Mouse (Mus musculus): Measurements from ENCODE around the gene Adamts4.

Gene Adamts4

DNA sequence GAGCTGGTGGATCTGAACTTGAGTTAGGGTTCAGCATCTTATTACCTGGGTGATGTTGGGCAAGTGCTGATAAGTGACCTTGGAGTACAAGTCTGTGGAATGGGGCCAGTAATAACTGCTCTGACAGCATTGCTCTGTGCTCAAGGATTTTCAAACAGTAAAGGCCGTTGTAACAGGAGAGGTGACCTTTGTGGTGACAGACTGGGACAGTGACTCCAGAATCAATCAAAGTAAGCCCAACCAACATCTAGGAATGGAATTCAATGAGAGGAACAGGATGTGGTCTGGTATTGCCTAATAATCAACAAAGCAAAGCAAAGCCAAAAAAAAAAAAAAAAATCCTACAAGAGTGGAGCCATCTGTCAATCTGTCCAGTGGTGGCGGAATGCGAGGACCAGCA is 10.1 kb downstream of the Adamts4 start:
- no peak for TF ChIP-seq GATA4 (IDR thresholded peaks at IDR 0.05; ENCODE audit: insufficient replicate concordance, low read length)

DNA sequence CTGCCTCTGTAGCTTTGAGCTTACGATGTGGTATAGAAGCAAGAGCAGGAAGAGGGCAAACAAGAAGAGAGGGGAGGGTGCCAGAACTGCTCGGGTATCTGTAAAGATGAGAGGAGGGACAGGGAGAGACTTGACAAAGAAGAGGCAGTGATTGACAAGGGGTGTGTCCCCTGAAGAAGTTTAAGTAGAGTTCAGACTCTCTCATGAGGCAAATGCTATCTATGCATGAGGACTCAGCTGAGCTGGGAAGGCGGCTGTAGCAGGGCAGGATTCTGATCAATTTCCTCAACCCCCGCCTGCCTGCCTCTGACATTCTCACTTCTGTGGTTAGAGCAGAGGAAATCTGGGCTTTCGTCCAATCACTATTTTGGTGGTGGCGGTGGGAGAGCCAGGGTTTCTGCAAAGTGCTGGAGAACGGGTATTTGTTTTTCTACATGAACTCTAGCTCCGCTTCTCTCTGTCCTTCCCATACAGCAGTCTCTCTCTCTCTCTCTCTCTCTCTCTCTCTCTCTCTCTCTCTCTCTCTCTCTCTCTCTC is 12.4 kb downstream of the Adamts4 start:
- TF ChIP-seq GATA4 (IDR thresholded peaks at IDR 0.05; ENCODE audit: insufficient replicate concordance, low read length): no peak

DNA sequence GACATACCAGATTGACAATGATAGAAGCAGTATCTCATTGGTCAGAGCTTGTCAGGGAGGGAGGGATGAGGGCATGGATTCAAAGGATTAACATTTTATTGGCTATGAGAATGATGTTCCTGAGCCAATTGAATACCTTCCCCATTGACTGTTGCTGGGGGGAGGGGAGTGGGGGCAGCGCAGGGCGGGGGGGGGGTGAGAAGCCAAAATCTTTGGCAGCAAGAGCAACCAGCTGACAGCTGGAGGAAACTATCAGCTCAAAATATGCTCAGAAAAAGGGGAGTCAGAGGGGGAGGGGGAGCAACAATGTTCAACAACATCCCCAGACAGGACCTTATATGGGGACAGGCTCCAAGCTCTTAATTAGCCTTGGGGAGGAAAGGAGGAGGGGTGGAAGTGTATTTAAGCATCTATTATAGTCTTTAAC is 13.0 kb downstream of the Adamts4 start:
- no peak for TF ChIP-seq GATA4 (IDR thresholded peaks at IDR 0.05; ENCODE audit: insufficient replicate concordance, low read length)

DNA sequence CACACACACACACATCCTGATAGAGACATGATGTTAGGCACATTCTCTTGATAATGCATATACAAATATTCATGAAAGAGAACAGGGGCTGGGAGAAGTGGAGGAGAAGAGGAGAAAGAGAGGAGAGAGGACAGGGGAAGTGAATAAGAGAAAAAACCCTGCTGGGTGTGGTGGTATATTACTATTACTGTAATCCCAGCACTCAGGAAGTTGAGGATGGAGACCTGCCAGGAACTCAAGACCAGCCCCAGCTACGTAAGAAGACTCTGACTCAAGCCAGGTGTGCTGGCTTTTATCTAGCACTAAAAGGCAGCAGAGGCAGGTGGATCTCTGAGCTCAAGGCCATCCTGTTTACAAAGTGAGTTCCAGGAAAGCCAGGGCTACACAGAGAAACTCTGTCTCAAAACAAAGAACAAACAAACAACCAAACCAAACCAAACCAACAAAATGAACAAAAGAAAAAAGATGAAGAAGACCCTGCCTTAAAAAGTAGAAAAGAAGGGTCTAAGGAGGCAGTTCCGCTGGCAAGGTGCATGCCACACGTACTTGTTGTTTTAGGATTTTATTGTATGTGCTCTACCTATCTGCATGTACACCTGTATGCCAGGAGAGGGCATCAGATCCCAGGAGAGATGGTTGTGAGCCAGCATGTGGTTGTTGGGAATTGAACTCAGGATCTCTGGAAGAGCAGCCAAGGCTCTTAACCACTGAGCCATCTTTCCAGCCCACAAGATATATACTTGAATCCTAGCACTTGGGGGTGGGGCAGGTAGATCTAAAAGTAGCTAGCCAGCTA is 13.6 kb downstream of the Adamts4 start:
- TF ChIP-seq GATA4 (IDR thresholded peaks at IDR 0.05; ENCODE audit: insufficient replicate concordance, low read length): no peak

DNA sequence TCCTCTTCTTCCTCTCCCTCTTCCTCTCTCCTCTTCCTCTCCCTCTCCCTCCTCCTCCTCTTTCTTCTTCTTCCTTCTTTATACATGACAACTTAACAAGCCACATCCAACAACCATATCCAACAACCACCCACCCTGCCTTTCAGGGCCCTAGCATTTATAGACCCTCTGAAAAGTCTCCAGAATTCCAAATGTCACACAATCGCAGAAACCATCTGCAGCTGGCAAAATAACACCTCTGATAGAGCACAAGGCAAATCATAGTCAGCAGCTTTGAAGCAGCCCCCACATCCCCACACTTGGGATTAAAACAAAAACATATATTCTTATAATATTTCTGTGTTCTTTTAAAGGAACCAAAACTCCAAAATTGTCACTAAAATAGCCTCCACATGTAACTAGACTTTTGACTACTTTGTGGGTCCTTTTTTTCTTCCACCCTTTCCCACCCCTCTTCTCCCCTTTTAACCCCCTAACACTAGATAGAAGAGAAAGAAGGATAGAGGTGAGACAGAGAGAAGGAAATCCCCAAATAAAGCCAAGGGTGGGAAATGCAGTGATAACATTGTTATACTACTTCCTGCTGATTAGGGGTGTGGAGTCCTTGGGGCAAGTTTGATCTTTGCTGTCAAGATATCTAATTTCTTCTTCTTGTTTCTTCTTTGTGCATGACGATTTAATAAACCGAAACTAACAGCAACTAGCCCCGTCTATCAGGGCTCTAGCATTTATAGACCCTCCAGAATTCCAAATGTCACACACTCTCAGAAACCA is 15.9 kb downstream of the Adamts4 start:
- TF ChIP-seq GATA4 (IDR thresholded peaks at IDR 0.05; ENCODE audit: insufficient replicate concordance, low read length): peak; percentile 92

DNA sequence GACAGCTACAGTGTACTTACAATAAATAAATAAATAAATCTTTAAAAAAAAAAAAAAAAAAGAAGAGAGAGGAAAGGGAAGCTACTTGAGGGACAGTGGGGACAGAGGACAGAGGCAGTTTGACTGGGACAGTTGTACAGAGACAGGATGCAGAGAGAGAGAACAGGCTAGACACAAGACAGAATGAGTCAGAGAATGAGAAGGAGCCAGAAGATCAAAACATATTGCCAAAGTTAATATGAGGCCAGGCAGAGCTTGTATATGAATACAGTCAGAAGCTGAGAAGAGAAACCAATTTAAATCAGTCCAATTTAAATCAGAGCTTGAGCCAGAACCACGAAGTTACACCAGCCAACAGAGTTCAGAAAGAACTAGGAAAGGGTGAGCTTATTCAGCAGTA is 18.1 kb downstream of the Adamts4 start:
- TF ChIP-seq GATA4 (IDR thresholded peaks at IDR 0.05; ENCODE audit: insufficient replicate concordance, low read length): no peak

DNA sequence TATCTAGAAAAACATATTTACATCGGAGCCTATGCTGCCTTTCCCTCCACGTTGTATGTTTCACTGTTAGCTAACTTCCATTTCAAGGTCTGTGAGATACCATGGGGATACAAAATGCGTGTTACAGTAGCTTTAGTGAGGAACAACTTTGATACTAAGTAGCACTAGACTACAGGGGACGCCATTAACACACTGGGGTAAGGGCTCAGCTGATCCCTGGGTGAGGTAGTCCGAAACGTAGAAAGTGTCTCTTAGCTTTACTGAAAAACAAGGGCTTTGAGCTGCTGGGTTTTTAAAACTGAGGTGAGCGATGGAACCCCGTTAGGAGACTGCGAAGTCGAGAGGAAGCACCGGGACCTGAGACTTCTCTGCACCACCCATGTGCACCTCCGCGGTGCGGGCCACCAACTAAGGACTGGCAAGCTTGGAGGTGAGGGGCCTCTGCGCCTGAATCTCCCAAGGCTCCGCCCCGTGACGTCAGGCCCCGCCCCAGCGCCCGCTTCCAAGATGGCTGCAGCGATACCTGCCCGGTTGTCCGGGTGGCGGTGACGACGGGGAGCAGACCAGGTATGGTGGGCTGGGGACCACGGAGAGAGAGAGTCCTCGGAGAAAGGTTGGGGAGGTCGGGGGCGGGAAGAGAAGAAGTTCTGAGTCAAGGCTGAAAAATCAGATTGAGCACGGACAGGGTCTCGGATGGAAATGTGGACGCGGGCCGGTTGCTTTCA is 19.8 kb downstream of the Adamts4 start, which contains the start of gene B4galt3:
Gene B4galt3, plus strand, starts transcription at position 481 of the 725 bp plus-strand sequence.
- no peak; the same call in 1 of the 2 replicates for TF ChIP-seq GATA4 (IDR thresholded peaks at IDR 0.05; ENCODE audit: insufficient replicate concordance, low read length)

DNA sequence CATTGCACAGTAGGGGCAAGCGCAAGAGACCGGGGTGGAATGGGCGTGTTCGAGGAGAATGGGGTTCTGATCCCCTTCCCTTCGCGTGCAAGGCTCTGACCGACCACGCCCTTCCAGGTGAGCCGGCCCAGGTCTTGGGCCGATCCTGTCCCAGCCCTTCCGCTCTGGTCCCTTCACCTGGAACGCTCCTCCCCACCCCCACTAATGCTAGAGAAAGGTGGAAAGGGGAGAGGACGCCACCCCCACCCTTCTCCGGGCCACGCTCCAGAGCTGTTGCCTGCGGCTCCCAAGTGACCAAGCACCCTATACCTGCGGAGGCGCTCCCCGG is 20.3 kb downstream of the Adamts4 start:
- no peak; the same call in 1 of the 2 replicates for TF ChIP-seq GATA4 (IDR thresholded peaks at IDR 0.05; ENCODE audit: insufficient replicate concordance, low read length)

DNA sequence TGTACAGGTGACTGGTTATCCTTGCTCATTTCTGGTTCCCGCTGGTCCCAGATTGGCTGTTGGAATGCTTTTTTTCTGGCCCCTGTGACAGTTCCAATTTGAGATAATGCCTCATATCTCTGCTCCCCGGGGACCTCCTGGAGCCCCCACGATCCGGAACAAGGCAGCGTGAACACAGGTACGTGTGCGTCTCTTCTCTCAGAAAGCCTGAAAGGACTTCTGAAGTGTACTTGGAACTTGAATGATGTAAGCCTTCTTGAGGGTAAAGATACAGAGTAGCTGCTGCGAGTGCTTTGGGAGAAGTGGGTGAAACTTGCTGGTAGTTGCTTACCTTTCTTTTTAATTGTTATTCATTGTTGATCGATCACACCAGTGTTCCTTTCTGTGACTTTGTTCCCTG is 21.0 kb downstream of the Adamts4 start:
- TF ChIP-seq GATA4 (IDR thresholded peaks at IDR 0.05; ENCODE audit: insufficient replicate concordance, low read length): no peak

DNA sequence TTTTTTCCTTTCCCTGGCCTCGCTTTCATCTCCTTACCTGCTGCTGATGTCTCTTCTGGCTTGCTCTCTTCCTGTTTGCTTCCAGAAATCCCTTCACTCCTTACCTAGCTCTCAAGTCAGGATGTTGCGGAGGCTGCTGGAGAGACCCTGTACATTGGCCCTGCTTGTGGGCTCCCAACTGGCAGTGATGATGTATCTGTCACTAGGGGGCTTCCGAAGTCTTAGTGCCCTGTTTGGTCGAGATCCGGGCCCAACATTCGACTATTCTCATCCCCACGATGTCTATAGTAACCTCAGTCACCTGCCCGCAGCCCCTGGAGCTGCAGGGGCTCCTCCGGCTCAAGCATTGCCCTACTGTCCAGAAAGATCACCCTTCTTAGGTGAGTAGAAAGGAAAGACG is 21.4 kb downstream of the Adamts4 start:
- TF ChIP-seq GATA4 (IDR thresholded peaks at IDR 0.05; ENCODE audit: insufficient replicate concordance, low read length): no peak

DNA sequence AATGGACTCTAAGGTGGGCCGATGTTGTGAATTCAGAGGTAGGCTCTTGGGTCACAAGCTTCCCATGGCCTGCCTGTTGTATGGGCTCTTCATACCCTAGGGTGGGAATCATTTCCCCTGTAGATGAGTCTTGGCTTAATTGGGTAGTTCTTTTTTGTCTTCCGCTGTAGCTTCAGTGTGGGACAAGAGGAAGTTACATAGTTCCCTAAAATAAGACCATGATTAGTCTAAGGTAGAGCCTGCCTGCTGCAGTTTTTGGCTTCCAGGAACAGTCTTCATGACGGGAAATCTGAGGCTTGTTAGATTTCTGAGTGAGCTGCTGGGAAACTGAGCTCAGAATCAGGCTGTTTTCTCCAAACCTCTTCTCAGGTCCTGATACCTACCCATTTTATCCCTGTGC is 21.9 kb downstream of the Adamts4 start:
- TF ChIP-seq GATA4 (IDR thresholded peaks at IDR 0.05; ENCODE audit: insufficient replicate concordance, low read length): no peak

DNA sequence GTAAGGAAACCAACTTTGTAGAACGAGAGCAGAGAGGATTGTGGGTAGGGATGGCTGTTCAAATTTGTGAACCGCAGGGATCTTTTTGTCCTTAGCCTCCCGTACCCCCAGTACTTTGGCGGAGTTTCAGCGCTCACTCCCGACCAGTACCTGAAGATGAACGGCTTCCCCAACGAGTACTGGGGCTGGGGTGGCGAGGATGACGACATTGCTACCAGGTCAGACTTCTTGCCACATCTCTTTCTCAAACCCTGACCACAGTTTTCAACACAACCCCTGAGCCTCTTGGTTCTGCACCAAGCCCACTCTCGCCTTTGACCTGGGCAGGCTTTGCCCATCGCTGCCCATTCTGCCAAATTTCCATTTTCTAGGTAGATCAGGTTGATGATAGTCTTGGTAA is 23.9 kb downstream of the Adamts4 start:
- no peak for TF ChIP-seq GATA4 (IDR thresholded peaks at IDR 0.05; ENCODE audit: insufficient replicate concordance, low read length)

DNA sequence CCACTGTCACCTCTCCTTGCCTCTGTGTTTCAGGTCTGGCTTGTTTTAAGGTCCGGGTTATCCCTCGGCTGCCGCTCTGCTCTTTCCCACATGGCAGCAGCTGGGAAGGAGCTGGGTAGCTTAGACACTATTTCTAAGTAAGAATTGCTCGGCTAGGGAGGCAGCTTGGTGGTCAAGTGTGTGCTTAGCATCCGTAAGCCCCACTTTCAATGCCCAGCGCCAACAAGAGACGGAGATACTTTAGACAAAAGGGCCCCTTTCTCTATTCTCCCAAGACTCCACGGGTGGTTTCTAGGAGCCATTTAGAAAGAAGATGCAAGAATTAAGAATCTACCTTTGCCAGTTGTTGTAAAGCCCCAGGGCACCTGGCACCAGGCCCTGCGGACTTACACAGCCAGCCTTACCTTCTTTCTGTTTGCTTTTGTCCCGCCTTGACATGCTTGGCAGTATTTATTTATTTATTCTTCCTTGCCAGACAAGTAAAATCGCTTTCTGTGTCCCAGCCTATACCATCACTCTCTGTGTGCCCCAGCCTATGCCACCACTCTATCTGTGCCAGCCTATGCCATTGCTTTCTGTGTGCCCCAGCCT is 25.0 kb downstream of the Adamts4 start:
- no peak for TF ChIP-seq GATA4 (IDR thresholded peaks at IDR 0.05; ENCODE audit: insufficient replicate concordance, low read length)

DNA sequence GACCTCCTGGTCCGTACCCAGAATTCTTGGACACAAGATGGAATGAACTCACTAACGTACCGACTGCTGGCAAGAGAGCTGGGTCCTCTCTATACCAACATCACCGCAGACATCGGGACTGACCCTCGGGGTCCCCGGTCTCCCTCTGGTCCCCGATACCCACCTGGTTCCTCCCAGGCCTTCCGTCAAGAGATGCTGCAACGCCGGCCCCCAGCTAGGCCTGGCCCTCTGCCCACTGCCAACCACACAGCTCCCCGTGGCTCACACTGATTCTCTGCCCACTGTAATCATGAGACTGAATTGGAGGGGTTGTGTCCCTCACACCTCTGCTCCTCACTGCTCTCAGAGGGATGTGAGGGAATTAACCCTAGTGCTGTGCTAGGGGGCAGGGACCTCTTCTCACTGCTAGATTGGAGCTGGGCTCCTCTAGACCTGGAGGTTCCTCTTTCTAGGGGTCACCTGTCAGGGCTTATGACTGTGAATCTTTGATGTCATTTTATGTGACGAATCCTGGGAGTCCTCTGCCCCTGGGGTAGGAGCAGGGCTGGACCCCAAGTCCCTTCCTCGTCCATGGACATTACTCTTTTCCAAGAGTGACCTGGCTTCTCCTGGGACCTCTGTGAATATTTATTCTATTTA is 26.0 kb downstream of the Adamts4 start:
- no peak for TF ChIP-seq GATA4 (IDR thresholded peaks at IDR 0.05; ENCODE audit: insufficient replicate concordance, low read length)

DNA sequence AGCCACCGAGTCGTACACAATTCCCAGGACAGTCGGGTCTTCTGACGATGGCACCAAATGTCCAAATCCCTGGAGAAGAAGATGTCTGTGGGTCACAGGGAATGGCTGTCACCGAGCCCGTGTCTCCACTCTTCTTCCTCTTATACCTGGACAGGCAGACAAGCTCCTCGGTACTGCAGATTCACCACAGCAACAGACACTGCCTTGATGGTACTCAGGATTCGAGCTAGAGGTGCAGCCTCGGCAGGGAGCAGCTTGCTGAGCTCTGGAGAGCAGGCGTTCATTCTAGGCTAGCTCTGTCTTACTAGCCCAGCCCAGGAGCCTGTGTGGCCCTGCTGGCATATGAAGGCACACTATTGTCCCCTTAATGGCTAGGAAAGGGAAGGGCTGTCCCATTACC is 27.5 kb downstream of the Adamts4 start:
- no peak for TF ChIP-seq GATA4 (IDR thresholded peaks at IDR 0.05; ENCODE audit: insufficient replicate concordance, low read length)

Measured in liver, adult (tissue).